Mouse (Mus musculus) embryo, embryonic 9.5 days (tissue): ENCODE measurements around the gene Tspan5.

Experiments
- DNase-seq: peaks from one replicate; pipeline ENCODE4 v3.0.0-alpha.2; 2017; ENCODE audit errors: extremely low spot score

Gene Tspan5

DNA sequence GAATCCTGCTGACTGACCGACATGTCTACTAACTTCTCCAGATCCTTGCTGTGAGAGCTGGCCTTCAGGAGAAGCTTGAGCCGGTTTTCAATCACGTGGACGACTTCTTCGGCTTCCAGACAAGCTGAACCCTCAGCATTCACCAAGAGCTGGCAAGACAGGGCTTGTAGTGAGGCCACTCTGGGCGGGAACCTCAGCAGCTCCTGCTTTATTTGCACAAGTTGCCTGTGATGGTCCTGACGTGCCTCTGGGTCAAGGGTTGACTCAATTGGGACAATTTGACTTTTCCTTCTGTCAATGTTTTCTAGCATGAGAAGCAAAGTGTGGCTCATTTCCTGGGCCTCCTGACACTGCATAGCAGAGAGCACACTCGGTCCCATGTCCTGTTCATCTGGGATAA is 194.8 kb downstream of the Tspan5 start:
- DNase-seq = no peak

DNA sequence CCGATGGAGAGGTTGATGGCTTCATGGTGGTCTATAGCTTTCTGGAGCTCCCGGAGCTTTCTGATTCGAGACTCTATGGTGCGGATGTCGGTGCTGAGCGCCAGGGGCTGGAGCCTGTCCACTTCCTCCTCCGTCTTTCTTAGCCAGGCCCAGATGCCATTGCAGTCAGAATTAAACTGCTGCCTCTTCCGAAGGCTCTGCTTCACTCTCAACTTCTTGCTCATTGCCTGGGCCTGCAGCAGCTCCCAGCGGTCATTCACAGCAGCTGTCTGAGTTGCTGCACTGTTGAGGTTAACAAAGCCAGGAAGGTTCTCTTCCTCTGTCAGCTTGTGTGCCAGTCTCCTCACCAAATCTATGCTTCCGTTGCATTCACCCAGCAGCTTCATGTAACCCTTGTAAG is 195.2 kb downstream of the Tspan5 start:
- no peak for DNase-seq

DNA sequence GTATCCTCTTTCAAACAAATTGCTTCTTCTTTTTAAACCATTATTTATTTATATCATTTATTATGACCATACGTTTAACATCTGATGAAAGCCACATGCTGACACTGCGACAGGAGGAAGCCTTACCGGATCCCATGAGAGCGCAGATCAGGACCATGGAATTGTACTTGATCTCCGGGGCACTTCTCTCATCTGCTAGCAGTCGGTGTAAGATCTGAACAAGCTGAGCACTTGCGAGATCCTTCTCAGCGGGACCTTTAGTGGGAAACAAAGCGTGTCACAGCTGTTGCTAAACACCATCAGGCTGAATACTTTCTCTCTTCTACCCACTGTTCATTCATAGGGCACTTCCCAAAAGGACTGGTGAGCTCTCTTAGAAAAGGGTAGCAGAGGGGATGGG is 199.6 kb downstream of the Tspan5 start:
- DNase-seq = no peak

DNA sequence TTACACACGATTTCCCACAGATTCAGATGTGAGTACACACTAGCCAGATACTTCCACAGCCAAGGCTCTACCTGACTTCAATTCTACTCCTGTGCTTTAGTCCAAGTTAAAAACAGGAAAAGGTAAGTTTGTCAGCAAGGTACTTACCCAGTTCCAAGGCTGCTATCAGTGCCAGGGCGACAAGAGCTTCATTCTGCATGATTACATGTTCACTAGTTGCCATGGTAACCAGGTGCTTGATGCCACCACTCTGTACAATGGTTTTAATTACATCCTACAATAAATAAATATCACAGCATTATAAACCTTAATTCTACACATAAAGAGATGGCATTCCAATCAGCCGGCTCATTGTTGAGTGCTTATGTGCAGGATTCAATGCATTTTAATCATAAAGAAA is 203.5 kb downstream of the Tspan5 start:
- DNase-seq = no peak

DNA sequence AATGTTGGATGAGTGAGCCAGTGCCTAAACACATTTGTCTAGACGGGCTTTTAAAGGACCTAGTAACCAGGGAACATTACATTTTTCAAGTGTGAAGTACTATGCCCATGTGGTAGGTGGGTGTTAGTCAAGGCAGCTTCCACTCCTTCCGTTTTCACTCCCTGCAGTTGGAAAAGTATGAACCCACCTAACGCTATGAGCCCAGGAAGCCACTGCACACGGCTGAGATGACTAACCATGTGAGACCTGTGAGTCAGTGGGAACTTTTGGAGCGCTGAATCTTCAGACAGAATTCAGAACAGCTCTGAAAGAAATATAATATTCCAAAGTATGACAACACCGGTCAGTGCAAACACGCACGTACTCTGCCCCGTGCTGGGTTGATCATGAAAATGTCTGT is 207.1 kb downstream of the Tspan5 start:
- DNase-seq = no peak

DNA sequence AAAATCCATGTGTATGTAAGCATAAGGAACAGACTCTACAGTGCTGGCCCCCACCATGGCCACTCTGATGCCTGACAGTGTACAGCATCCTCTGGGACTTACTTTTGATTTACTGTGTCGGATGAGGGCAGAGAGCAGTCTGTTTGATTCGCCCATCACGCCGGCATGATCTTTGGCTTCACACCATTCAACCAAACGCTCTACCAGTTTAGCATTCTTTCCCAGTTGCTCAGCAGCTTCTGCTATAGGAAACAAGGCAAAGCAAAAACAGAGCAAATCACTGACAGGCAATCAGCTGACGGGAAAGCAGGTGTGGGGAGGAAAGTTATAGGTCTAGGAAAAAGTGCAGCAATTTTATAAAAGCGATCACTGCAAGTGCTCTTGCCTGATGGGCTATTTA is 213.2 kb downstream of the Tspan5 start:
- no peak for DNase-seq
